Comparison of ENCODE assay signal across 23 mouse cellular contexts in the genomic region with DNA sequence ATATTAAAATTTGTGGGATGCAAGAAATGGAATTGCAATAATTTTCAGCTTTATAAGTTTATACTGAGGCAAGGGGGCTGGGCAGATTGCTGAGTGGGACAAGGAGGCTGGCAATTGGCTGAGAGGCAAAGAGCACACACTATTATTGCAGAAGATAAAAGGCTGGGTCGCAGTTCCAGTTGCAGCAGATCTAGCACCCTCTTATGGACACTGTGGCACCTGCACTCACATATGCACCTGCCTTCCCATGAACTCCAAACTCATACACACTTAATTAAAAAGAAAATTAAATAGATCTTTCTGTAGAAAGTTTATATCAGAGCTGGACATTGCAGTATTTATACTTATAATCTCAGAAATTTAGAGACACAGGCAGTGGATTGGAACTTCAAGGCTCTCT.
DNase-seq lines count a peak whose midpoint lies in the region; ATAC-seq and TF ChIP-seq lines count a peak whose summit lies in the region.
"Had no signal": no experiment of that assay in that cellular context is flagged by ENCODE, and none has a peak within 500 bp of the region (broad histone marks: within the 10 kb centered on the region; RNA-seq: fewer than 3 reads in every experiment).

No protein-coding gene starts in this region.

- H3K9me3 ChIP-seq in lung, postnatal 0 days (ENCODE audit: low read length): no peaks in the 10 kb centered on the region
- H3K9me3 ChIP-seq: heart, embryonic 15.5 days; limb, embryonic 12.5 days; liver, embryonic 15.5 days; midbrain, embryonic 13.5 days; neural tube, embryonic 13.5 days had no signal

- peak; percentile 35; the same call in 1 of the 2 replicates for TF ChIP-seq CTCF in kidney, adult 2 months (conservative IDR thresholded peaks at IDR 0.05; ENCODE audit: insufficient read depth, insufficient read length, low read depth, low read length)
- TF ChIP-seq CTCF in lung, postnatal 0 days (IDR thresholded peaks at IDR 0.05): peak; percentile 40

- ATAC-seq in lung, postnatal 0 days: no peak
- ATAC-seq: forebrain, embryonic 16.5 days; hindbrain, embryonic 16.5 days; midbrain, embryonic 13.5 days had no signal

- no peaks in the 10 kb centered on the region for H3K4me1 ChIP-seq in kidney, adult 2 months (ENCODE audit: control insufficient read depth, insufficient read depth, low read length)
- no peaks in the 10 kb centered on the region for H3K4me1 ChIP-seq in lung, postnatal 0 days (ENCODE audit: insufficient read depth, low read depth, low read length)
- H3K4me1 ChIP-seq: heart, embryonic 15.5 days; limb, embryonic 12.5 days; liver, embryonic 15.5 days; midbrain, embryonic 13.5 days; neural tube, embryonic 13.5 days had no signal

- 71% methylated on average over 1 of the region's 1 CpGs for WGBS in kidney, adult 2 months
- WGBS in lung, postnatal 0 days: 56% methylated on average over 1 of the region's 1 CpGs

- H3K27ac ChIP-seq in kidney, adult 2 months (ENCODE audit: insufficient read depth, low read depth, low read length): no peak overlapping the region
- no peak overlapping the region for H3K27ac ChIP-seq in lung, postnatal 0 days (ENCODE audit: low read length)
- H3K27ac ChIP-seq: heart, embryonic 15.5 days; limb, embryonic 12.5 days; liver, embryonic 15.5 days; macrophage; midbrain, embryonic 13.5 days; neural tube, embryonic 13.5 days had no signal

- no peak overlapping the region for H3K4me3 ChIP-seq in kidney, adult 2 months (ENCODE audit: insufficient read depth, low read depth, low read length)
- no peak overlapping the region for H3K4me3 ChIP-seq in lung, postnatal 0 days (ENCODE audit: low read depth, low read length)
- H3K4me3 ChIP-seq: heart, embryonic 15.5 days; limb, embryonic 12.5 days; liver, embryonic 15.5 days; midbrain, embryonic 13.5 days; neural tube, embryonic 13.5 days had no signal

- H3K4me2 ChIP-seq in lung, postnatal 0 days (replicated peaks; ENCODE audit: low read depth, low read length): no peak overlapping the region
- H3K4me2 ChIP-seq: heart, embryonic 15.5 days; limb, embryonic 12.5 days; liver, embryonic 15.5 days; midbrain, embryonic 13.5 days; neural tube, embryonic 13.5 days had no signal

- H3K36me3 ChIP-seq in kidney, adult 2 months (ENCODE audit: control insufficient read depth, insufficient read depth, low read length): no peaks in the 10 kb centered on the region
- H3K36me3 ChIP-seq in lung, postnatal 0 days (ENCODE audit: insufficient read depth, low read length): no peaks in the 10 kb centered on the region
- H3K36me3 ChIP-seq: heart, embryonic 15.5 days; limb, embryonic 12.5 days; liver, embryonic 15.5 days; midbrain, embryonic 13.5 days; neural tube, embryonic 13.5 days had no signal

- H3K27me3 ChIP-seq in kidney, adult 2 months (replicated peaks; ENCODE audit: control insufficient read depth, insufficient read depth, low read length): no peaks in the 10 kb centered on the region
- H3K27me3 ChIP-seq in lung, postnatal 0 days (replicated peaks; ENCODE audit: insufficient read depth, low read length): no peaks in the 10 kb centered on the region
- H3K27me3 ChIP-seq: heart, embryonic 15.5 days; limb, embryonic 12.5 days; liver, embryonic 15.5 days; midbrain, embryonic 13.5 days; neural tube, embryonic 13.5 days had no signal

- no peak for TF ChIP-seq EP300 in lung, postnatal 0 days (IDR thresholded peaks at IDR 0.05)

- no peak overlapping the region for H3K9ac ChIP-seq in lung, postnatal 0 days (replicated peaks; ENCODE audit: low read depth)
- H3K9ac ChIP-seq: heart, embryonic 15.5 days; limb, embryonic 12.5 days; liver, embryonic 15.5 days; midbrain, embryonic 13.5 days; neural tube, embryonic 13.5 days had no signal

- DNase-seq in kidney, adult 2 months: no peak
- no peak for DNase-seq in kidney, postnatal 14 days
- DNase-seq in lung, postnatal 0 days (ENCODE audit: low spot score): no peak
- DNase-seq in lung, postnatal 36 days: no peak
- DNase-seq in ZHBTc4 (ENCODE audit: low read depth, low spot score): peak; percentile 32
- DNase-seq in c-Kit-positive CD71-positive TER-119-positive erythroid progenitor cells, embryonic 14.5 days (ENCODE audit: low spot score): no peak
- no peak for DNase-seq in cerebellum, postnatal 36 days
- DNase-seq: adrenal gland, adult 2 months; cerebellum, adult 9-10 months; gastrocnemius, postnatal 36 days; heart, postnatal 4 days; kidney, adult 18-20 months; kidney, postnatal 25 days; layer of hippocampus, adult 9-11 months; thymus, postnatal 14 days had no signal

- TF ChIP-seq POLR2A in kidney, adult 2 months (IDR thresholded peaks at IDR 0.05; ENCODE audit: low read depth, low read length): no peak
